17 mouse cellular contexts compared by ENCODE assay signal in the genomic region with DNA sequence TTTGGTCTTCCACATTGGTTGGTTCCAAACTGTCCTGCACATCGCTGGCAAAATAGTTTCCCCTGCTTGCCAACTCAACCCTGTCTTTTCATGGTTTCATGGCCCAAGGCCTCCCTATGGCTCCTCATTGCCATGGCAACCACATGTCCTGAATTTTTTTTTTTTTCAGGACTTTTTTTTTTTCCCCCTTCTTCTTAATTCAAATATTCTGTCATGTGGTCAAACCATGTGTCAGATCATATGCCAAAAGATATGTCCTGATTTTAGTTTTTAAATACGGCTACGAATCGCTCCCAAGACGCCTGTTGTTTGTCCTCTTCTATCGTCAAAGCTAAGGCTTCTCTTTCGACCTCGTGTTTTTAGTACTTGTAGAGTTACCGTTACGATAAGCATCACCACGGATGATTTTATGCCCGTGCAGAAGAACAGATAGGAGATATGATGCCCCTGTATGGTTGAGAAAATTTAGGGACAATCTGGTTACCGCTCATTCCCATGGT. TPM values are rescaled to one million over a fixed set of nuclear protein-coding genes. Genes with fewer than 3 reads are reported as not detected.
DNase-seq lines count a peak whose midpoint lies in the region.
"Had no signal": no experiment of that assay in that cellular context is flagged by ENCODE, and none has a peak within 500 bp of the region (broad histone marks: within the 10 kb centered on the region; RNA-seq: fewer than 3 reads in every experiment).

No protein-coding gene starts in this region.

- H3K36me3 ChIP-seq in midbrain, embryonic 10.5 days, result peaks cover 29% of the 10 kb centered on the region

- peak overlapping the region; percentile 90 for H3K27ac ChIP-seq in midbrain, embryonic 10.5 days (replicated peaks)

- H3K4me1 ChIP-seq in midbrain, embryonic 10.5 days, result peaks cover 53% of the 10 kb centered on the region

- peak; percentile 68 for DNase-seq in left cerebral cortex, postnatal 4 days
- DNase-seq in left cerebral cortex, adult 11 months (ENCODE audit: low spot score), result no peak
- peak; percentile 44 for DNase-seq in embryo, embryonic 10.5 days (ENCODE audit: low spot score)
- DNase-seq in midbrain, embryonic 10.5 days (ENCODE audit: low spot score), result no peak
- no peak for DNase-seq in spleen, postnatal 14 days (ENCODE audit: low spot score in 2 of 2)
- no peak for DNase-seq in frontal cortex, postnatal 14 days (ENCODE audit: low spot score in 2 of 2)
- DNase-seq in Muller cell, postnatal 12 days (ENCODE audit: inconsistent ontology term), result no peak
- no peak for DNase-seq in T-cell, adult 2 months (ENCODE audit: low spot score)
- DNase-seq: adrenal gland, postnatal 25 days; heart, postnatal 14 days; kidney, adult 2 months; lung, adult 18-20 months; thymus, postnatal 4 days had no signal

- H3K27me3 ChIP-seq in midbrain, embryonic 10.5 days (ENCODE audit: low read depth, poor library complexity, severe bottlenecking), result peaks cover 17% of the 10 kb centered on the region

- no peaks in the 10 kb centered on the region for H3K9me3 ChIP-seq in midbrain, embryonic 10.5 days (replicated peaks)

- H3K4me3 ChIP-seq in midbrain, embryonic 10.5 days, result peak overlapping the region; percentile 56

- 72% methylated on average over 13 of the region's 13 CpGs for WGBS in midbrain, embryonic 10.5 days

- intact Hi-C loops in left cerebral cortex, postnatal 4 days (cut with DNase I), result no loop called here

RNA-seq across cellular contexts. Expression of gene Otx2, which starts 37.3 kb away (rescaled TPM):
- under 1 TPM; 0.36 to 0.64 TPM for total RNA-seq in left cerebral cortex, postnatal 4 days (2021)
- 149 and 169 TPM in 2 replicates for polyA plus RNA-seq in midbrain, embryonic 10.5 days (2016; fragmentation: Nextera tagmentation; extraction: Ambion mirVana)
- total RNA-seq: adrenal gland, postnatal 25 days; granulocyte monocyte progenitor cell, adult 5-6 weeks; heart, postnatal 14 days; megakaryocyte, adult 5-6 weeks had no signal
- polyA plus RNA-seq: kidney, adult 2 months; limb, embryonic 11.5 days; stomach, embryonic 16.5 days had no signal

Comparison
In these comparisons a context has a peak if more than half of its experiments do, and no peak if none do; other contexts are left out.
1. DNase-seq: peak in left cerebral cortex, postnatal 4 days (single experiment) and embryo, embryonic 10.5 days (single experiment); none in left cerebral cortex, adult 11 months (single experiment), midbrain, embryonic 10.5 days (single experiment), spleen, postnatal 14 days (0 of 2), frontal cortex, postnatal 14 days (0 of 2), Muller cell, postnatal 12 days (single experiment) and T-cell, adult 2 months (single experiment).